Mouse (Mus musculus) retina, postnatal 1 day (tissue): ENCODE data around the gene 2810004N23Rik.

Experiments used
- DNase-seq: peaks from one replicate; pipeline ENCODE4 v3.0.0-alpha.2; 2012

The 2810004N23Rik gene

GRCm38 (mm10) chr8:124862321-124863162 is at the start of gene 2810004N23Rik, which contains the start of gene Gnpat:
2810004N23Rik (minus strand) TSS chr8:124863120.
Gnpat (plus strand) TSS chr8:124863033.
- peak; percentile 96 for DNase-seq

GRCm38 (mm10) chr8:124911938-124912872 is 49.3 kb upstream of the 2810004N23Rik start:
- peak; percentile 56 for DNase-seq

- no peak for DNase-seq
Measured at GRCm38 (mm10) chr8:124910349-124910748, 47.4 kb upstream of the 2810004N23Rik start.

GRCm38 (mm10) chr8:124909936-124910335 is 47.0 kb upstream of the 2810004N23Rik start:
- DNase-seq: no peak

GRCm38 (mm10) chr8:124905482-124905881 is 42.6 kb upstream of the 2810004N23Rik start:
- no peak for DNase-seq

GRCm38 (mm10) chr8:124903198-124903597 is 40.3 kb upstream of the 2810004N23Rik start:
- no peak for DNase-seq

GRCm38 (mm10) chr8:124898251-124898905 is 35.5 kb upstream of the 2810004N23Rik start:
- DNase-seq: no peak

GRCm38 (mm10) chr8:124897386-124898250 is 34.7 kb upstream of the 2810004N23Rik start, which contains the start of the genes Exoc8 and Sprtn:
Exoc8 (minus strand) TSS chr8:124897705.
Sprtn (plus strand) TSS chr8:124897886.
- peak; percentile 96 for DNase-seq

- peak; percentile 90 for DNase-seq
Measured at GRCm38 (mm10) chr8:124896632-124897385, 33.9 kb upstream of the 2810004N23Rik start.

GRCm38 (mm10) chr8:124896010-124896631 is 33.2 kb upstream of the 2810004N23Rik start:
- DNase-seq: no peak

GRCm38 (mm10) chr8:124892596-124892995 is 29.7 kb upstream of the 2810004N23Rik start:
- DNase-seq: no peak

- DNase-seq: no peak
Measured at GRCm38 (mm10) chr8:124888385-124888784, 25.5 kb upstream of the 2810004N23Rik start.

- DNase-seq: peak; percentile 46
Measured at GRCm38 (mm10) chr8:124878946-124879526, 16.1 kb upstream of the 2810004N23Rik start.

GRCm38 (mm10) chr8:124878141-124878540 is 15.2 kb upstream of the 2810004N23Rik start:
- DNase-seq: no peak

- DNase-seq: no peak
Measured at GRCm38 (mm10) chr8:124872690-124873089, 9.8 kb upstream of the 2810004N23Rik start.

GRCm38 (mm10) chr8:124872081-124872480 is 9.2 kb upstream of the 2810004N23Rik start:
- DNase-seq: no peak

GRCm38 (mm10) chr8:124871474-124871873 is 8.6 kb upstream of the 2810004N23Rik start:
- no peak for DNase-seq

GRCm38 (mm10) chr8:124869708-124870107 is 6.8 kb upstream of the 2810004N23Rik start:
- no peak for DNase-seq

- DNase-seq: no peak
Measured at GRCm38 (mm10) chr8:124867126-124867525, 4.2 kb upstream of the 2810004N23Rik start.

GRCm38 (mm10) chr8:124866669-124867068 is 3.7 kb upstream of the 2810004N23Rik start:
- DNase-seq: no peak
